Mouse (Mus musculus) small intestine, adult 2 months (tissue): Measurements from ENCODE around the gene Nostrin.

Experiments used
- CTCF ChIP-seq: fragments of 200-500 bp; IDR thresholded peaks from 2 replicates; pipeline ENCODE4 v1.5.1; 2012; ENCODE audit warnings: low read depth, mild to moderate bottlenecking, control low read depth, inconsistent platforms, low read length, moderate library complexity, mixed read lengths; ENCODE audit not compliant: insufficient replicate concordance, insufficient read length; ENCODE audit errors: extremely low read depth
- POLR2A ChIP-seq: fragments of 200-500 bp; IDR thresholded peaks from 2 replicates; pipeline ENCODE4 v1.6.1; 2012; ENCODE audit warnings: low read depth, mild to moderate bottlenecking, control low read depth, inconsistent platforms, low read length, moderate library complexity

DNA sequence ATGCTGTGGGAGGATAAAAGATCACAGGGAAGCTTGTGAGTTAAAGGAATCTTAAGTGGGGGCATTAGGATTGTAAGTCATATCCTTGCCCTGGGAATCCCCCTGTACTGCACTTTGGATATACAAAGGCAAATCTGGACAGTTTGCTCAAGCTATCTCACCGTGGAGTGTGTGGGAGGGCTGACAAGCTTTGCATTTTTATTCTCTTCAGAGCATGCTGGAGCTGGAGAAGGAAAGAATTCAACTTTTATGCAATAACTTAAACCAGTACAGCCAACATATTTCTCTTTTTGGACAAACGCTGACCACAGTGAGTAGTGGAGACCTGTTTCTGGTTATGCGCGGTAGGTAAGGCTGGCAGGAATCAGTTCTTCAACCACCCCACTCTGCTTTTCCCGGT, 39.7 kb downstream of the Nostrin start:
- TF ChIP-seq CTCF (no peak), POLR2A (no peak)
